Mouse (Mus musculus): ENCODE results near the gene H1f0.
"Not testable (repeated sequence)": the region's sequence is repeated elsewhere in the genome, so short reads cannot be mapped to it uniquely, and the experiment has no call there.

H1f0 gene

GRCm38 (mm10) chr15:79003079-79003478 lies 25.2 kb upstream of the H1f0 start:
- no peak for DNase-seq (ENCODE audit: low spot score in 2 of 2)

DNA sequence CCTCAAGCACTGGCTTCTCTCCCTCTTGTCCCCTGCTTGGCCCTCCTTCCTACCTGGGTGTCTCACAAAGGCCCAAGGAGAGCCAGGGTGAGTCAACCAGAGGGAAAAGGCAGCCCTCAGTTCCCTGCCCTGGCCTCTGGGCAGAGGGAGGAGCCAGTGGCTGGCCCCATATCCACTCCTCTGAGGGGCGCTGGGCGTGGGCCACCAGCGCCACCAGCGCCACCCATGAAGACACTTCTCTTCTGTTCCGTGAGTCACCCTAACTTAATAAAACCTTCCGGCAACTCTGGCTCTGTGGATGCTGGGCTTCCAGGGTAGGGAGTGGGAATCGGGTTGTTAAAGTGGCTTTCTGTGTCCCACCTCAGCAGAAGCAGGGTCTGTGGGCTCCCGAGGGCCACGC lies 22.7 kb upstream of the H1f0 start:
- DNase-seq (ENCODE audit: low spot score in 2 of 2) = no peak

DNA sequence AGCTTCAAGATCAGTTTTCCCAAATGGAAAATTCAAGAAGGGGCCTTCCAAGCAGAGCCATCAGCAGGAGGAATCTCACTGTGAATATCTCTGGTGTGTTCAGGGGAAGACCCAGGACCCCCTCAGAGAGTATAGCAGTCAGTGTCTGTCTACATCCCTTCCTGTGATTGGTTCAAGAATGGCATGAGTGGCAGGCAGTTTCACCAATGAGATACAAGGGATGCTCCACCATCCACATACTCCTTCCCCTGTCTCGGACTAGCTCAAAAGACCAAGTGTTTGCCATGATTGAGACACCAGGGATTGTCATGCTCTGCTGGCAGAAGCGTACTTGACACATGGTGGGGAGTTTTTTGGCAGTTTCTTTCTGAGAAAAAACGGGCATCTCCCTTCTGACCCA lies 21.6 kb upstream of the H1f0 start:
- peak; percentile 69 to 70 for DNase-seq (ENCODE audit: low spot score in 2 of 2)

DNA sequence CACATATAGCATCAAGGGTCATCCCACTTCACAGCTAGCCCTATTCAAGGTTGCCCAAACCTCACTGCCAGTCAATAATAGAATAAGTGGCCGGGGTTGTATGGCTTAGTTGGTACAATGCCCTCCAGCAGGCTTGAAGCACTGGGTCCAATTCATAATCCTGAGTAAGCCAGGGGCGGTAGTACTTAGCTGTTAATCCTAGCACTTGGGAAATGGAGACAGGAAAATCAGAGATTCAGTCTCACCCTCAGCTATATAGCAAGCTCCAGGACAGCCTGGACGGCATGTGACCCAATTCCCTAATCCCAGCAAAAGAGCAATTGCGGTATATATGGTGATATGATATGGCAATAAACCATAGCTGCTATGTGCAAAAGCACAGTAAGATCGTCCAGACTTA lies 21.2 kb upstream of the H1f0 start:
- no peak for DNase-seq (ENCODE audit: low spot score in 2 of 2)

DNA sequence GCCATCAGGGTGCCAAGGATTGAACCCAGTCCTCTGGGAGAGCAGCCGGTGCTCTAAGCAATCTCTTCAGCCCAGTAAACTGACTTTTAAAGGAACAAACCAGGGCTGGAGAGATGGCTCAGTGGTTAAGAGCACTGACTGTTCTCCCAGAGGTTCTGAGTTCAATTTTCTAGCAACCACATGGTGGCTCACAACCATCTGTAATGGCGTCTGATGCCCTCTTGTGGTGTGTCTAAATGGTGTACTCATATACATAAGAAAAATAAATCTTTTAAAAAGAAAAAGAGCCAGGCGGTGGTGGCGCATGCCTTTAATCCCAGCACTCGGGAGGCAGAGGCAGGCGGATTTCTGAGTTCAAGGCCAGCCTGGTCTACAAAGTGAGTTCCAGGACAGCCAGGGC lies 20.4 kb upstream of the H1f0 start:
- not testable (repeated sequence) for DNase-seq (ENCODE audit: low spot score in 2 of 2)

DNA sequence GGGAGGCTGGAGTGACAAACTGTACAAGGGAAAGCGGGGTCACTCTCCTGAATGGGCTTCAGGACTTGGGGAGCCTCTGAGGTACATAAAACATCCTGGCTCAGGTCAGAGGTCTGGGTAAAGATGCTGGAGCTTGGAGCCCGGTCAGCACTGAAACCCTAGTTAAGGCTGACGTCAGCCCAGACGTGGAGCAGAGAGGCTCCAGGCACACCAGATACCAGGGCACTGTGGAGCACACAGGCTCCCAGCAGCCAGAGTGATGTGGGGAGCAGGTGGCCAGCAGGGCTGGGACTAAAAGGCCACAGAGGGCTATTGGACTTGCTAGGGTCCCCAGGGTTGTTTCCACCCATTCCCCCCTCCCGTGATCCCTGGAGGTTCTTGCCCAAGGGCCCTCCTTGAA lies 18.5 kb upstream of the H1f0 start:
- no peak for DNase-seq (ENCODE audit: low spot score in 2 of 2)

DNA sequence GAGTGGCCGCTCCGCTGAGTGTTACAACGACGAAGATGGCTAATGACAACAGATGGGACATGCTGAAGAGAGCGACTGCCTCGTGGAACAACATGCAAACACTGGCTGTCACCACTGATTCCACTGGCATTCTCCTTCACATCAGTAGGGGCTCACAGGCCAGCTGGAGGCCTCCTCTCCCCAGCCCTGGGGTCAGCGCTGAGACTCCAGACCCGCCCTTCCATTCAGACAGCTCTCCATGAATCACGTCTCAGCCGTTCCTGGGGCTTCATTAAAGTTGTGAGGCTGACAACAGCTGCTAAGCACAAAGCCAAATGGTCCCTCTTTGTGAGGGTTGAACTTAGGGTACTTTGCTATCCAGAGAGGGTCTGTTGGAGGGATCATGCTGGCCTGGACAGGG lies 16.7 kb upstream of the H1f0 start:
- DNase-seq (ENCODE audit: low spot score in 2 of 2) = no peak

- no peak for DNase-seq (ENCODE audit: low spot score in 2 of 2)
Observed at GRCm38 (mm10) chr15:79013382-79013781, 14.9 kb upstream of the H1f0 start.

- DNase-seq (ENCODE audit: low spot score in 2 of 2) = no peak
Observed at GRCm38 (mm10) chr15:79018191-79018590, 10.1 kb upstream of the H1f0 start.

GRCm38 (mm10) chr15:79018886-79019285 lies 9.4 kb upstream of the H1f0 start:
- no peak for DNase-seq (ENCODE audit: low spot score in 2 of 2)

- no peak for DNase-seq (ENCODE audit: low spot score in 2 of 2)
Observed at GRCm38 (mm10) chr15:79022671-79023230, 5.5 kb upstream of the H1f0 start.

DNA sequence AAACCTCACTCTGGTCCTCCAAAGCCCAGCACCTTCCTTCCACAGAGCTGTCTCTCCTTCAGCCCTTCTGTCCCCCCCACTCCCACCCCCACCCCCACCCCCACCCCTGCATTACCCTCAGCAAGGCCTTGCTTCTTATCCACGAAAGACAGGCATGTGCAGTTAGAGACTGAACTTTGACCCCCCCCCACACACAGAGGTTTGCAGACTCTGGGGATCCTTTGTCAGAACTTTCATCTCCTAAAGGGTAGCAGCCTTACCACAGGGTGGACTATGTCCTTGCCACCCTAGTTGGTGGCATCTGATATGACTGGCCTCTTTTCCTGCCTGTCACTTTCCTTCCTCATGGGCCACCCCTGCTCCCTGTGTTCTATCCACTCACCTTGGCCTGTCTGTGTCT lies 4.9 kb upstream of the H1f0 start:
- DNase-seq (ENCODE audit: low spot score in 2 of 2) = no peak

DNA sequence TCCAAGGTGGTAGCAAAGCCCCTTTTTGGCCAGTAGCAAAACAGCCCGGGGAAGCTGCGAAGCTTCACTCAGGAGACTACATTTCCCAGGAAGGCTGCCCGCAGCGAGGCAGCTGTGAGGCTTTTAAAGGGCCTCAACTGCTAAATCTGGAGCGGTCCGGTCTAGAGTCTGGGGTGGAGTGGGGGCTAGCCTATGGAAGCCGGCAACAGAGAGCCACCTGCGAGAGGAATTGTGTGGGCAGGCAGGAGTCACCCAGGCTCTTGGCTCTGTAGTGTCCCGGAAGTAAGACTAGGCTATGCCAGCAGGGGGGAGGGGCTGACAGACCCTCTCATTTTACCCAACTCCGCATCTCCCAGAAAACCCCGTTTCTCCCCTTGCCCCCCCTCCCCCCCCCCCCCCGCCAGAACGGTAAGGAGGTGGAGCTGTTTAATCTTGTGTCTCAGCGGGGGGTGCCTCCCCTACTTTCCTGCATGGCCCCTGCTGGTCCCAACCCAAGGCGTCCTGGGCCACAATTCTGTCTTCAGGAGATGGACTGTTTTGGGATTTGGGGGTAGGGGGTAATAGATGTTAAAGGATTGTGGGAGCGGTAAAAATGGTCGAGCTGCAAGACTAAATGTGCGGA lies 2.5 kb upstream of the H1f0 start:
- peak in 1 of 2 experiments; percentile 57 for DNase-seq (ENCODE audit: low spot score in 2 of 2)

GRCm38 (mm10) chr15:79026511-79027290 lies 1.5 kb upstream of the H1f0 start:
- DNase-seq (ENCODE audit: low spot score in 2 of 2) = no peak

DNA sequence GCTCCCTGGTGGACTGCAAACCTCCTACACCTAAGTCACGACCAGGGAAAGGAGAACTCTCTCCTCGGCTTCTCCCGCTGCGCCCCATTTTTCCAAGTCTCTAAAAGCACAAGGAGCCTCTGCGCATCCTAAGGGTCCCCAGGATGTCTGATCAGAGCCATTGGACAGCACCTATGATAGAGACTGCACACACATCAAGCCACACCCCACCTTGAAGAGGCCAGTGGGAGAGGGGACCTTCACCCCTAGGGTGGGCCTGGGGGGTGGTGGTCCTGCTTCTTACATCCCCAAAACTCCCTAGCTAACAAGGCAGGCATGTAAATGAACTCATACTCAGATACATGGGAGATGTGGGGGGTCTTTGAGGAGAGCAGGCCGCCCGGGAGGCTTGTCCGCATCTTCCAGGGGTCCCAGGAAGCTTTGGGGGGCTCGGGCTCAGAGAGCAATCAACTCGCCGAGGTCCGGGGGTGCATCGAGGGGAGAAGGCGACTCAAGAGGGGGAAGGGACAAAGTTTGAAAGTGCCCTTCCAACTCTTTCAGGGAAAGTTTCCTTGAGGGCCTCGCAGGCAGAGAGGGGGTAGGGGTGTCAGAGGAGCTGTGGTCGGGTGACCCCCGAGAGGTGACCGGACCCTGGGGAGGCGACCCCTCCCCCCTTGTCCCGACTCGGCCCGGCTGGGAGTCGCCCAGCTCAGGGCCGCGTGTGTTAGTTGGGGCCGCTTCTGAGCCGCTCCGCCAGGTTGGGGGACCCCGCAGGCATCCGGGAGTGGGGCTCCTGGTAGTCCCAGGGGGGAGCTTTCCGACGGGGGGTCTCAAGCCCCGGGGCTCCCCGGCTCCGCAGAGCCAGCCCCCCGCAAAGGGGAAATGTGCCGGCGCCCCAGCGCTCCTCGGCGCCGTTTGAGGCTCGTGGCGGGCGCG lies 702 bp upstream of the H1f0 start:
- DNase-seq (ENCODE audit: low spot score in 2 of 2) = peak in 1 of 2 experiments; percentile 56

DNA sequence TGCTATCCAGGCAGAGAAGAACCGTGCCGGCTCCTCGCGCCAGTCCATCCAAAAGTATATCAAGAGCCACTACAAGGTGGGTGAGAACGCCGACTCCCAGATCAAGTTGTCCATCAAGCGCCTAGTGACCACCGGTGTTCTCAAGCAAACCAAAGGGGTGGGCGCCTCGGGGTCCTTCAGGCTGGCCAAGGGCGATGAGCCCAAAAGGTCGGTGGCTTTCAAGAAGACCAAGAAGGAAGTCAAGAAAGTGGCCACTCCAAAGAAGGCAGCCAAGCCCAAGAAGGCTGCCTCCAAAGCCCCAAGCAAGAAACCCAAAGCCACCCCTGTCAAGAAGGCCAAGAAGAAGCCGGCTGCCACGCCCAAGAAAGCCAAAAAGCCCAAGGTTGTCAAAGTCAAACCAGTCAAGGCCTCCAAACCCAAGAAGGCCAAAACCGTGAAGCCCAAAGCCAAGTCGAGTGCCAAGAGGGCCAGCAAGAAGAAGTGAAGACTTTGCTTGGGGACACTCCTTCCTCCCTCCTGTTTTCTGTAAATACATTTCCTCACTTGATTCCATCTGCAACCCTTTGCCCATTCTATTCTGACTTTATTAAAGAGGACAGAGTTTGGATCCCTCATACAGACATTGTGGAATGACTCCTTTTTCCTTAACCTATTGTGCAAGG lies 704 bp downstream of the H1f0 start:
- no peak for DNase-seq (ENCODE audit: low spot score in 2 of 2)

GRCm38 (mm10) chr15:79029519-79030241 lies 1.4 kb downstream of the H1f0 start:
- no peak for DNase-seq (ENCODE audit: low spot score in 2 of 2)

GRCm38 (mm10) chr15:79030551-79031435 lies 2.5 kb downstream of the H1f0 start:
- DNase-seq (ENCODE audit: low spot score in 2 of 2) = peak; percentile 91 to 94

GRCm38 (mm10) chr15:79031908-79032307 lies 3.7 kb downstream of the H1f0 start:
- not testable (repeated sequence) for DNase-seq (ENCODE audit: low spot score in 2 of 2)

GRCm38 (mm10) chr15:79037913-79038328 lies 9.7 kb downstream of the H1f0 start:
- peak in 1 of 2 experiments; percentile 75 for DNase-seq (ENCODE audit: low spot score in 2 of 2)

All from right cerebral cortex, postnatal 10 days (tissue).